Mouse (Mus musculus) intestine, postnatal 0 days (tissue): ENCODE results near the gene Rrn3. TPM values are rescaled to one million over a fixed set of nuclear protein-coding genes. Genes with fewer than 3 reads are reported as not detected.
A peak's percentile ranks its signal among the peaks of the same experiment; 100 is the strongest.
"Not testable (repeated sequence)": the region's sequence is repeated elsewhere in the genome, so short reads cannot be mapped to it uniquely, and the experiment has no call there.

Experiments used
- ATAC-seq: fragments of 200-750 bp; cut with Nextera tagmentation; 2 replicates; pipeline ENCODE4 v1.8.0; 2017; ENCODE audit warnings: mild to moderate bottlenecking, moderate TSS enrichment, moderate library complexity
- H3K27ac ChIP-seq: fragments of 300-500 bp; sonication (generic); 2 replicates; pipeline ENCODE4 v1.5.1; 2014; ENCODE audit warnings: mild to moderate bottlenecking, low read depth, low read length, moderate library complexity
- H3K27me3 ChIP-seq: fragments of 300-500 bp; sonication (generic); replicated peaks from 2 replicates; pipeline ENCODE4 v1.6.1; 2014; ENCODE audit warnings: low read length, mixed read lengths; ENCODE audit not compliant: control insufficient read depth, insufficient read depth
- H3K36me3 ChIP-seq: fragments of 300-500 bp; sonication (generic); 2 replicates; pipeline ENCODE4 v1.6.1; 2014; ENCODE audit warnings: mild to moderate bottlenecking, moderate library complexity; ENCODE audit not compliant: control insufficient read depth, insufficient read depth
- H3K4me1 ChIP-seq: fragments of 300-500 bp; sonication (generic); replicated peaks from 2 replicates; pipeline ENCODE4 v1.6.1; 2014; ENCODE audit warnings: antibody characterized with exemption, low read length, mixed read lengths; ENCODE audit not compliant: control insufficient read depth, insufficient read depth
- H3K4me2 ChIP-seq: fragments of 300-500 bp; sonication (generic); replicated peaks from 2 replicates; pipeline ENCODE4 v1.6.1; 2014; ENCODE audit warnings: low read depth, mild to moderate bottlenecking, moderate library complexity
- H3K4me3 ChIP-seq: fragments of 300-500 bp; sonication (generic); 2 replicates; pipeline ENCODE4 v1.5.1; 2014; ENCODE audit warnings: low read depth, low read length
- H3K9ac ChIP-seq: fragments of 300-500 bp; sonication (generic); 2 replicates; pipeline ENCODE4 v1.6.1; 2014; ENCODE audit warnings: mild to moderate bottlenecking, low read depth, low read length
- H3K9me3 ChIP-seq: fragments of 300-500 bp; sonication (generic); 2 replicates; pipeline ENCODE4 v1.6.1; 2016; ENCODE audit warnings: mixed run types; ENCODE audit not compliant: control insufficient read depth
- CTCF ChIP-seq: sonication (generic); IDR thresholded peaks from 2 replicates; pipeline ENCODE4 v1.5.1; 2016; ENCODE audit warnings: low read depth, mild to moderate bottlenecking, control low read depth, antibody characterized with exemption, moderate library complexity
- WGBS: fragments of 180-500 bp; shearing (Covaris S2); extraction: QIAGEN DNeasy Blood & Tissue Kit; methylation state at CpG from one replicate; pipeline ENCODE4 v1.1.7; 2014; 5-methylcytosine and 5-hydroxymethylcytosine counted together
- polyA plus RNA-seq: library from polyadenylated mRNA; unstranded; fragments of >200 nt; fragmentation: Nextera tagmentation; extraction: Ambion mirVana; gene quantifications from 2 replicates; pipeline ENCODE4 v1.2.1, GENCODE M21; 2015

Rrn3 gene
- polyA plus RNA-seq, 1 experiment from 2014 or later, result 22.6 TPM

GRCm38 (mm10) chr16:13747708-13748107 lies 32.8 kb upstream of the Rrn3 start:
- no peak overlapping the region for H3K4me3 ChIP-seq
- no peak for TF ChIP-seq CTCF
- H3K4me2 ChIP-seq, result no peak overlapping the region
- H3K36me3 ChIP-seq, result no peaks in the 10 kb centered on the region
- H3K9ac ChIP-seq, result no peak overlapping the region
- ATAC-seq, result no peak
- WGBS, result 91% methylated on average over 8 of the region's 8 CpGs
- no peaks in the 10 kb centered on the region for H3K4me1 ChIP-seq
- H3K27me3 ChIP-seq, result no peaks in the 10 kb centered on the region
- no peaks in the 10 kb centered on the region for H3K9me3 ChIP-seq
- H3K27ac ChIP-seq, result no peak overlapping the region

- H3K4me3 ChIP-seq, result no peak overlapping the region
- H3K4me1 ChIP-seq, result no peaks in the 10 kb centered on the region
- TF ChIP-seq CTCF, result no peak
- 75% methylated on average over 3 of the region's 3 CpGs for WGBS
- H3K27me3 ChIP-seq, result no peaks in the 10 kb centered on the region
- H3K4me2 ChIP-seq, result no peak overlapping the region
- no peak overlapping the region for H3K27ac ChIP-seq
- no peaks in the 10 kb centered on the region for H3K36me3 ChIP-seq
- no peaks in the 10 kb centered on the region for H3K9me3 ChIP-seq
- ATAC-seq, result no peak
- no peak overlapping the region for H3K9ac ChIP-seq
Measured at GRCm38 (mm10) chr16:13748124-13748523, 32.4 kb upstream of the Rrn3 start.

GRCm38 (mm10) chr16:13748813-13749212 lies 31.7 kb upstream of the Rrn3 start:
- not testable (repeated sequence) for H3K36me3 ChIP-seq, H3K9ac ChIP-seq, H3K27ac ChIP-seq, H3K9me3 ChIP-seq, H3K27me3 ChIP-seq, H3K4me3 ChIP-seq, H3K4me1 ChIP-seq, ATAC-seq, H3K4me2 ChIP-seq
- WGBS, result 28% methylated on average over 10 of the region's 10 CpGs

- H3K4me1 ChIP-seq, result no peaks in the 10 kb centered on the region
- 67% methylated on average over 5 of the region's 5 CpGs for WGBS
- no peak overlapping the region for H3K4me2 ChIP-seq
- H3K4me3 ChIP-seq, result no peak overlapping the region
- no peaks in the 10 kb centered on the region for H3K27me3 ChIP-seq
- no peaks in the 10 kb centered on the region for H3K36me3 ChIP-seq
- TF ChIP-seq CTCF, result no peak
- H3K27ac ChIP-seq, result no peak overlapping the region
- no peaks in the 10 kb centered on the region for H3K9me3 ChIP-seq
- H3K9ac ChIP-seq, result no peak overlapping the region
- ATAC-seq, result no peak
Measured at GRCm38 (mm10) chr16:13749306-13749705, 31.2 kb upstream of the Rrn3 start.

- H3K4me2 ChIP-seq, result no peak overlapping the region
- no peak overlapping the region for H3K4me3 ChIP-seq
- H3K27ac ChIP-seq, result no peak overlapping the region
- H3K4me1 ChIP-seq, result no peaks in the 10 kb centered on the region
- ATAC-seq, result no peak
- WGBS, result 60% methylated on average over 3 of the region's 3 CpGs
- no peaks in the 10 kb centered on the region for H3K27me3 ChIP-seq
- no peaks in the 10 kb centered on the region for H3K36me3 ChIP-seq
- no peaks in the 10 kb centered on the region for H3K9me3 ChIP-seq
- TF ChIP-seq CTCF, result no peak
- H3K9ac ChIP-seq, result no peak overlapping the region
Measured at GRCm38 (mm10) chr16:13749981-13750380, 30.5 kb upstream of the Rrn3 start.

- Histone ChIP-seq H3K4me1 (no peaks in the 10 kb centered on the region), H3K27ac (no peak overlapping the region), H3K36me3 (no peaks in the 10 kb centered on the region), H3K27me3 (no peaks in the 10 kb centered on the region), H3K9ac (no peak overlapping the region), H3K4me2 (no peak overlapping the region), H3K4me3 (no peak overlapping the region), H3K9me3 (no peaks in the 10 kb centered on the region)
- no peak for ATAC-seq
- TF ChIP-seq CTCF, result no peak
- WGBS, result 83% methylated on average over 13 of the region's 13 CpGs
Measured at GRCm38 (mm10) chr16:13750626-13751025, 29.9 kb upstream of the Rrn3 start.

GRCm38 (mm10) chr16:13753986-13754385 lies 26.5 kb upstream of the Rrn3 start:
- H3K4me2 ChIP-seq, result peak overlapping the region; percentile 93
- H3K27me3 ChIP-seq, result no peaks in the 10 kb centered on the region
- TF ChIP-seq CTCF, result no peak
- H3K27ac ChIP-seq, result no peak overlapping the region
- peak; percentile 11; the same call in 1 of the 2 replicates for ATAC-seq
- no peaks in the 10 kb centered on the region for H3K9me3 ChIP-seq
- no peaks in the 10 kb centered on the region for H3K36me3 ChIP-seq
- no peaks in the 10 kb centered on the region for H3K4me1 ChIP-seq
- no peak overlapping the region for H3K9ac ChIP-seq
- H3K4me3 ChIP-seq, result peak overlapping the region; percentile 61
- WGBS, result 64% methylated on average over 4 of the region's 8 CpGs
